Mouse (Mus musculus) B cell, adult 67 days (primary cell): ENCODE results near the gene Pafah1b1. TPM values are rescaled to one million over a fixed set of nuclear protein-coding genes. Genes with fewer than 3 reads are reported as not detected.

Experiments
- total RNA-seq, 2 experiments: library from RNA; stranded (reverse); gene quantifications; 4 replicates each; pipeline ENCODE4 v1.2.4; 2023

The Pafah1b1 gene
- total RNA-seq, result 100 to 1,000 TPM; 127 to 130 TPM

DNA sequence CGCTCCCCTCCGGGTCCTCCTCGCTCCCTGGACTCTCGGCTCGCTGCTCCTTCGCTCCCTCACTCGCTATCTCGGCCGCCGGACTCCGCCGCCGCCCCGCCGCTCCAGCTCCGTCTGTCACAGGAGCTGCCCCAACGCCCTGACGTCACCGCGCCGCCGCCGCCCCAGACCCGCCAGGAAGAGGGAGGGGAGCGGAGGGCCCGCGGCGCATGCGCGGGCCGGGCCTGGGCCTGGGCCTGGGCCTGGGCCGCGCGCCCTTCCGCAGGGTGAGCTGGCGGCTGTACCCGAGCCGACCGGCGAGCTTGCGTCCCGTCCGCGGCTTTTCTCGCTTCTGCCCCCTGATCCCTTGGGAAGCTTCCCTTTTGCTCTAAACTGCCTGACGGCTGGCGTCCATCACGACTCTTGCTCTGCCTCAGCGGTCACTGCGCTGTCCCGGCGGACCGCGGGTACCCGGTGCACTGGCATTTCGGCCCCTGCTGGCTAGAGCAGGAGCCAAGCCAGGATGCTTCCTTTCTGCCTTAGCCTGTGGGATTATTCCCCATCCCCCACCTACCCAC, at the start of gene Pafah1b1:
Gene Pafah1b1, minus strand, starts transcription at position 436 of the 557 bp plus-strand sequence.

GRCm38 (mm10) chr11:74770595-74771207, 46.2 kb upstream of the Pafah1b1 start, which contains the start of gene Mettl16:
Mettl16 (plus strand) TSS chr11:74770830.

DNA sequence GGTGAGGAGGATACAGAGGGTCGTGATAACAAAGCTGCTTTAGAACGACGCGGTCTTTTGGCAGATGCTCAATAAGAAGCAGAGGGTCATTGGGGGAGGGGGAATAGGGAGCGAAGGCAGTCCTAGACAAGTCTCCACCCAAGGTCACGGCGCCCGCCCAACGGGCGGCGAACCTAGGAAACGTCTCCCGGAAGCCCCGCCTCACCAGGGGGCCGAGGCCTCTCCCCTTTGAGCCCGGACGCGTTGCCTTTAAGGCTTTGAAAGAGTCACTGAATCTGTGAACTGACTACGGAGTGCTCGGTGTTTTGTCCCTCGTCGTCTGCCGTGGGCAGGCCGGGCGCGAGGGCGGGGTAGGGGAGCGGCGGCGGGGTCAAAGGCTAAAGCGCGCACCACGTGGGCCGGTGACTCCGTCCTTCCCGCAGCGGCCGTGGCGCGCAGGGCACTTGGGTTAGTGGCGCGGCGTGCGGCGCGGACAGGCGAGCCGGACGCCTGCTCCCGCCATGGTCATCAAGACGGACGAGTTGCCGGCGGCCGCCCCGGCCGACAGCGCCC, 75.3 kb downstream of the Pafah1b1 start, which contains the start of gene Cluh:
Gene Cluh, plus strand, starts transcription at position 401 of the 552 bp plus-strand sequence.

Other genes starting within 250 kb of the Pafah1b1 start
- 1 to 10 TPM; 5.2 to 5.3 TPM for gene Rap1gap2, start 113.8 kb downstream of the Pafah1b1 start, total RNA-seq
- not detected for gene Ccdc92b, start 105.1 kb downstream of the Pafah1b1 start, total RNA-seq
- gene Cluh, start 75.2 kb downstream of the Pafah1b1 start, total RNA-seq, result 10 to 100 TPM; 43.3 to 48.1 TPM
- 10 to 100 TPM; 48.2 to 54.1 TPM for gene Mettl16, start 46.2 kb upstream of the Pafah1b1 start, total RNA-seq
- 10 to 100 TPM; 73.3 to 96.6 TPM for gene Mnt, start 106.2 kb upstream of the Pafah1b1 start, total RNA-seq
- gene Sgsm2, start 172.4 kb upstream of the Pafah1b1 start, total RNA-seq, result 1 to 10 TPM; 6.3 to 7.1 TPM
- gene Tsr1, start 173.4 kb upstream of the Pafah1b1 start, total RNA-seq, result 10 to 100 TPM; 65.3 to 75.0 TPM
- gene Smg6, start 201.2 kb upstream of the Pafah1b1 start, total RNA-seq, result 10 to 100 TPM; 65.1 to 69.3 TPM
- 10 to 100 TPM in 1 of 2 experiments, 1 to 10 TPM in 1; 7.8 to 12.7 TPM for gene Srr, start 201.3 kb upstream of the Pafah1b1 start, total RNA-seq